Mouse (Mus musculus): ENCODE results near the gene Prodh2. TPM values are rescaled to one million over a fixed set of nuclear protein-coding genes. Genes with fewer than 3 reads are reported as not detected.

Gene Prodh2
- total RNA-seq, 2 experiments from 2014 or later: not detected

Other genes with a start within 250 kb of the Prodh2 start
Only the 30 nearest of the 33 such genes appear.
- gene Wdr62, start 213.2 kb upstream of the Prodh2 start, total RNA-seq (2015): 13.3 and 19.5 TPM in 2 replicates
- gene Wdr62, start 213.2 kb upstream of the Prodh2 start, total RNA-seq (2017): 6.8 and 10.5 TPM in 2 replicates
- 0.04 TPM in 1 of 2 replicates, not detected in the other for gene Clip3, start 201.9 kb upstream of the Prodh2 start, total RNA-seq (2015)
- gene Clip3, start 201.9 kb upstream of the Prodh2 start, total RNA-seq (2017): not detected in 2 replicates
- 18.2 and 24.2 TPM in 2 replicates for gene Alkbh6, start 184.9 kb upstream of the Prodh2 start, total RNA-seq (2015)
- gene Alkbh6, start 184.9 kb upstream of the Prodh2 start, total RNA-seq (2017): 19.0 and 22.3 TPM in 2 replicates
- gene Syne4, start 178.8 kb upstream of the Prodh2 start, total RNA-seq (2015): 0.58 and 1.9 TPM in 2 replicates
- 0.49 and 1.1 TPM in 2 replicates for gene Syne4, start 178.8 kb upstream of the Prodh2 start, total RNA-seq (2017)
- gene E130208F15Rik, start 171.9 kb upstream of the Prodh2 start, total RNA-seq (2015): 0.11 TPM in 1 of 2 replicates, not detected in the other
- 0.57 and 0.88 TPM in 2 replicates for gene E130208F15Rik, start 171.9 kb upstream of the Prodh2 start, total RNA-seq (2017)
- gene Sdhaf1, start 169.7 kb upstream of the Prodh2 start, total RNA-seq (2015): 3.7 and 5.1 TPM in 2 replicates
- gene Sdhaf1, start 169.7 kb upstream of the Prodh2 start, total RNA-seq (2017): 5.8 and 5.9 TPM in 2 replicates
- 0.11 TPM in 1 of 2 replicates, not detected in the other for gene Lrfn3, start 130.8 kb upstream of the Prodh2 start, total RNA-seq (2015)
- gene Lrfn3, start 130.8 kb upstream of the Prodh2 start, total RNA-seq (2017): not detected in 2 replicates
- 2,723 and 2,838 TPM in 2 replicates for gene Tyrobp, start 79.9 kb upstream of the Prodh2 start, total RNA-seq (2015)
- gene Tyrobp, start 79.9 kb upstream of the Prodh2 start, total RNA-seq (2017): 1,463 and 1,715 TPM in 2 replicates
- 45.8 and 47.6 TPM in 2 replicates for gene Hcst, start 73.8 kb upstream of the Prodh2 start, total RNA-seq (2015)
- gene Hcst, start 73.8 kb upstream of the Prodh2 start, total RNA-seq (2017): 13.3 and 18.5 TPM in 2 replicates
- gene Nfkbid, start 71.9 kb upstream of the Prodh2 start, total RNA-seq (2015): 23.0 and 28.6 TPM in 2 replicates
- gene Nfkbid, start 71.9 kb upstream of the Prodh2 start, total RNA-seq (2017): 13.3 and 17.2 TPM in 2 replicates
- gene Aplp1, start 48.1 kb upstream of the Prodh2 start, total RNA-seq (2015): 0.07 and 0.25 TPM in 2 replicates
- gene Aplp1, start 48.1 kb upstream of the Prodh2 start, total RNA-seq (2017): 0.08 TPM in 1 of 2 replicates, not detected in the other
- not detected in 2 replicates for gene Kirrel2, start 35.9 kb upstream of the Prodh2 start, total RNA-seq (2015)
- 0.07 TPM in 1 of 2 replicates, not detected in the other for gene Kirrel2, start 35.9 kb upstream of the Prodh2 start, total RNA-seq (2017)
- not detected in 2 replicates for gene Nphs1, start 35.3 kb upstream of the Prodh2 start, total RNA-seq (2015)
- 0.29 TPM in 1 of 2 replicates, not detected in the other for gene Nphs1, start 35.3 kb upstream of the Prodh2 start, total RNA-seq (2017)
- 7.0 and 10.6 TPM in 2 replicates for gene Arhgap33, start 41.4 kb downstream of the Prodh2 start, total RNA-seq (2015)
- 3.1 and 4.9 TPM in 2 replicates for gene Arhgap33, start 41.4 kb downstream of the Prodh2 start, total RNA-seq (2017)
- 10.7 and 11.0 TPM in 2 replicates for gene Hspb6, start 58.6 kb downstream of the Prodh2 start, total RNA-seq (2015)
- gene Hspb6, start 58.6 kb downstream of the Prodh2 start, total RNA-seq (2017): 3.8 and 5.2 TPM in 2 replicates
- 3.6 and 6.6 TPM in 2 replicates for gene Proser3, start 58.7 kb downstream of the Prodh2 start, total RNA-seq (2015)
- 2.4 and 2.6 TPM in 2 replicates for gene Proser3, start 58.7 kb downstream of the Prodh2 start, total RNA-seq (2017)
- gene Lin37, start 66.2 kb downstream of the Prodh2 start, total RNA-seq (2015): 54.7 and 64.1 TPM in 2 replicates
- 13.0 and 22.4 TPM in 2 replicates for gene Lin37, start 66.2 kb downstream of the Prodh2 start, total RNA-seq (2017)
- 15.2 and 19.6 TPM in 2 replicates for gene U2af1l4, start 69.7 kb downstream of the Prodh2 start, total RNA-seq (2015)
- gene U2af1l4, start 69.7 kb downstream of the Prodh2 start, total RNA-seq (2017): 63.3 and 69.7 TPM in 2 replicates
- gene Gm49396, start 69.7 kb downstream of the Prodh2 start, total RNA-seq (2015): 1.0 and 2.1 TPM in 2 replicates
- gene Gm49396, start 69.7 kb downstream of the Prodh2 start, total RNA-seq (2017): 3.6 and 3.8 TPM in 2 replicates
- 216 and 221 TPM in 2 replicates for gene Psenen, start 70.0 kb downstream of the Prodh2 start, total RNA-seq (2015)
- gene Psenen, start 70.0 kb downstream of the Prodh2 start, total RNA-seq (2017): 154 and 162 TPM in 2 replicates
- gene Igflr1, start 71.8 kb downstream of the Prodh2 start, total RNA-seq (2015): 4.6 and 8.0 TPM in 2 replicates
- not detected in 2 replicates for gene Igflr1, start 71.8 kb downstream of the Prodh2 start, total RNA-seq (2017)
- gene Kmt2b, start 95.1 kb downstream of the Prodh2 start, total RNA-seq (2015): 60.9 and 78.2 TPM in 2 replicates
- 8.0 and 24.3 TPM in 2 replicates for gene Kmt2b, start 95.1 kb downstream of the Prodh2 start, total RNA-seq (2017)
- 0.78 TPM in 1 of 2 replicates, not detected in the other for gene Zbtb32, start 105.3 kb downstream of the Prodh2 start, total RNA-seq (2015)
- gene Zbtb32, start 105.3 kb downstream of the Prodh2 start, total RNA-seq (2017): 2.0 and 2.9 TPM in 2 replicates
- 0.60 TPM in 1 of 2 replicates, not detected in the other for gene Upk1a, start 119.2 kb downstream of the Prodh2 start, total RNA-seq (2015)
- not detected in 2 replicates for gene Upk1a, start 119.2 kb downstream of the Prodh2 start, total RNA-seq (2017)
- gene Cox6b1, start 132.5 kb downstream of the Prodh2 start, total RNA-seq (2015): 305 and 323 TPM in 2 replicates
- 441 and 447 TPM in 2 replicates for gene Cox6b1, start 132.5 kb downstream of the Prodh2 start, total RNA-seq (2017)
- not detected in 2 replicates for gene Etv2, start 142.2 kb downstream of the Prodh2 start, total RNA-seq (2015)
- 0.59 TPM in 1 of 2 replicates, not detected in the other for gene Etv2, start 142.2 kb downstream of the Prodh2 start, total RNA-seq (2017)
- gene Rbm42, start 156.7 kb downstream of the Prodh2 start, total RNA-seq (2015): 50.2 and 50.4 TPM in 2 replicates
- gene Rbm42, start 156.7 kb downstream of the Prodh2 start, total RNA-seq (2017): 41.3 and 46.6 TPM in 2 replicates
- gene Haus5, start 171.4 kb downstream of the Prodh2 start, total RNA-seq (2015): 22.4 and 22.9 TPM in 2 replicates
- 17.0 and 18.7 TPM in 2 replicates for gene Haus5, start 171.4 kb downstream of the Prodh2 start, total RNA-seq (2017)
- not detected in 2 replicates for gene Pmis2, start 178.0 kb downstream of the Prodh2 start, total RNA-seq (2015)
- not detected in 2 replicates for gene Pmis2, start 178.0 kb downstream of the Prodh2 start, total RNA-seq (2017)
- not detected in 2 replicates for gene 2200002J24Rik, start 205.3 kb downstream of the Prodh2 start, total RNA-seq (2015)
- gene 2200002J24Rik, start 205.3 kb downstream of the Prodh2 start, total RNA-seq (2017): not detected in 2 replicates

All from megakaryocyte, adult 5-6 weeks (primary cell).